Mouse (Mus musculus) testis, adult 2 months (tissue): ENCODE measurements around the gene Hdac7.

Experiments used
- CTCF ChIP-seq: fragments of 200-500 bp; IDR thresholded peaks from 2 replicates; pipeline ENCODE4 v1.5.1; 2012; ENCODE audit warnings: low read depth, mild to moderate bottlenecking, inconsistent platforms, low read length, moderate library complexity; ENCODE audit not compliant: control insufficient read depth, insufficient read depth, insufficient replicate concordance
- POLR2A ChIP-seq: fragments of 200-500 bp; IDR thresholded peaks from 2 replicates; pipeline ENCODE4 v1.6.1; 2012; ENCODE audit warnings: low read depth, mild to moderate bottlenecking, inconsistent platforms, low read length, moderate library complexity; ENCODE audit not compliant: control insufficient read depth

- TF ChIP-seq POLR2A (no peak), CTCF (no peak)
These were observed 93.6 kb downstream of the Hdac7 start for GRCm38 (mm10) chr15:97750697-97751096.
